Mouse (Mus musculus) forebrain, embryonic 10.5 days (tissue): Measurements from ENCODE around the gene Vps13c. TPM values are rescaled to one million over a fixed set of nuclear protein-coding genes. Genes with fewer than 3 reads are reported as not detected.

Source experiments
- DNase-seq: peaks from one replicate; pipeline ENCODE4 v3.0.0-alpha.2; 2017; ENCODE audit warnings: low spot score; ENCODE audit errors: extremely low spot score
- H3K27ac ChIP-seq: fragments of 300-500 bp; sonication (generic); 2 replicates; pipeline ENCODE4 v1.5.1; 2016; ENCODE audit warnings: mild to moderate bottlenecking
- H3K27me3 ChIP-seq: fragments of 300-500 bp; sonication (generic); 2 replicates; pipeline ENCODE4 v1.6.1; 2016; ENCODE audit warnings: mild to moderate bottlenecking; ENCODE audit not compliant: poor library complexity, severe bottlenecking
- H3K36me3 ChIP-seq: fragments of 300-500 bp; sonication (generic); replicated peaks from 2 replicates; pipeline ENCODE4 v1.6.1; 2016; ENCODE audit warnings: mild to moderate bottlenecking, moderate library complexity
- H3K4me1 ChIP-seq: fragments of 300-500 bp; sonication (generic); 2 replicates; pipeline ENCODE4 v1.6.1; 2016
- H3K4me3 ChIP-seq: fragments of 300-500 bp; sonication (generic); 2 replicates; pipeline ENCODE4 v1.5.1; 2016; ENCODE audit warnings: mild to moderate bottlenecking, moderate library complexity
- H3K9me3 ChIP-seq: fragments of 300-500 bp; sonication (generic); 2 replicates; pipeline ENCODE4 v1.6.1; 2016; ENCODE audit warnings: mild to moderate bottlenecking, moderate library complexity
- WGBS: fragments of 180-500 bp; shearing (Covaris S2); methylation state at CpG from one replicate; pipeline ENCODE4 v1.1.7; 2016; 5-methylcytosine and 5-hydroxymethylcytosine counted together
- polyA plus RNA-seq: library from polyadenylated mRNA; unstranded; fragments of >200 nt; fragmentation: Nextera tagmentation; extraction: Ambion mirVana; gene quantifications from 2 replicates; pipeline ENCODE4 v1.2.1, GENCODE M21; 2016

Gene Vps13c
- polyA plus RNA-seq, 1 experiment from 2014 or later: 4.1 TPM

GRCm38 (mm10) chr9:67813665-67814337 is 26.4 kb upstream of the Vps13c start:
- peak; percentile 39 for DNase-seq
- Histone ChIP-seq H3K36me3 (no peaks in the 10 kb centered on the region), H3K9me3 (no peaks in the 10 kb centered on the region), H3K27me3 (no peaks in the 10 kb centered on the region), H3K4me1 (peaks cover 17% of the 10 kb centered on the region), H3K27ac (0 out of 2 replicates have a peak overlapping the region, but pooled peaks have one; percentile 1), H3K4me3 (peak overlapping the region; percentile 16; the same call in 1 of the 2 replicates)
- WGBS: 17% methylated on average over 8 of the region's 8 CpGs

GRCm38 (mm10) chr9:67816172-67816928 is 23.8 kb upstream of the Vps13c start:
- H3K4me3 ChIP-seq: no peak overlapping the region
- no peak for DNase-seq
- peaks cover 15% of the 10 kb centered on the region for H3K4me1 ChIP-seq
- H3K27ac ChIP-seq: no peak overlapping the region
- 71% methylated on average over 2 of the region's 2 CpGs for WGBS
- no peaks in the 10 kb centered on the region for H3K27me3 ChIP-seq
- H3K9me3 ChIP-seq: no peaks in the 10 kb centered on the region
- no peaks in the 10 kb centered on the region for H3K36me3 ChIP-seq

- no peaks in the 10 kb centered on the region for H3K27me3 ChIP-seq
- no peaks in the 10 kb centered on the region for H3K36me3 ChIP-seq
- peaks cover 15% of the 10 kb centered on the region for H3K4me1 ChIP-seq
- DNase-seq: no peak
- H3K9me3 ChIP-seq: no peaks in the 10 kb centered on the region
- no peak overlapping the region for H3K4me3 ChIP-seq
- WGBS: 76% methylated on average over 10 of the region's 10 CpGs
- no peak overlapping the region for H3K27ac ChIP-seq
Observed at GRCm38 (mm10) chr9:67817898-67818667, 22.1 kb upstream of the Vps13c start.

- Histone ChIP-seq H3K27me3 (no peaks in the 10 kb centered on the region), H3K36me3 (no peaks in the 10 kb centered on the region), H3K9me3 (no peaks in the 10 kb centered on the region), H3K4me1 (peaks cover 18% of the 10 kb centered on the region), H3K27ac (no peak overlapping the region), H3K4me3 (no peak overlapping the region)
- 94% methylated on average over 4 of the region's 4 CpGs for WGBS
- no peak for DNase-seq
Observed at GRCm38 (mm10) chr9:67818668-67818950, 21.6 kb upstream of the Vps13c start.

GRCm38 (mm10) chr9:67823131-67823530 is 17.1 kb upstream of the Vps13c start:
- H3K27me3 ChIP-seq: peaks cover 4% of the 10 kb centered on the region; the same call in 1 of the 2 replicates
- no peak for DNase-seq
- H3K36me3 ChIP-seq: no peaks in the 10 kb centered on the region
- WGBS: 75% methylated on average over 5 of the region's 5 CpGs
- no peak overlapping the region for H3K4me3 ChIP-seq
- no peaks in the 10 kb centered on the region; the same call in 1 of the 2 replicates for H3K9me3 ChIP-seq
- peaks cover 5% of the 10 kb centered on the region; the same call in 1 of the 2 replicates for H3K4me1 ChIP-seq
- no peak overlapping the region for H3K27ac ChIP-seq

- WGBS: 81% methylated on average over 7 of the region's 7 CpGs
- H3K27ac ChIP-seq: no peak overlapping the region
- no peak for DNase-seq
- H3K9me3 ChIP-seq: no peaks in the 10 kb centered on the region; the same call in 1 of the 2 replicates
- no peaks in the 10 kb centered on the region for H3K36me3 ChIP-seq
- peaks cover 7% of the 10 kb centered on the region for H3K4me1 ChIP-seq
- peaks cover 27% of the 10 kb centered on the region for H3K27me3 ChIP-seq
- H3K4me3 ChIP-seq: no peak overlapping the region
Observed at GRCm38 (mm10) chr9:67825527-67825926, 14.7 kb upstream of the Vps13c start.

GRCm38 (mm10) chr9:67828182-67828581 is 12.0 kb upstream of the Vps13c start:
- no peak overlapping the region for H3K4me3 ChIP-seq
- peaks cover 25% of the 10 kb centered on the region for H3K4me1 ChIP-seq
- no peaks in the 10 kb centered on the region for H3K36me3 ChIP-seq
- no peaks in the 10 kb centered on the region; the same call in 1 of the 2 replicates for H3K9me3 ChIP-seq
- H3K27ac ChIP-seq: no peak overlapping the region
- DNase-seq: peak; percentile 31
- peaks cover 53% of the 10 kb centered on the region for H3K27me3 ChIP-seq
- WGBS: 9% methylated on average over 3 of the region's 3 CpGs

GRCm38 (mm10) chr9:67830411-67831358 is 9.5 kb upstream of the Vps13c start:
- H3K27me3 ChIP-seq: peaks cover 61% of the 10 kb centered on the region
- peak overlapping the region; percentile 59; the same call in 1 of the 2 replicates for H3K27ac ChIP-seq
- H3K4me1 ChIP-seq: peaks cover 21% of the 10 kb centered on the region
- H3K9me3 ChIP-seq: no peaks in the 10 kb centered on the region
- peak overlapping the region; percentile 58 for H3K4me3 ChIP-seq
- no peaks in the 10 kb centered on the region for H3K36me3 ChIP-seq
- DNase-seq: peak; percentile 45
- 2% methylated on average over 84 of the region's 84 CpGs for WGBS

GRCm38 (mm10) chr9:67831359-67832045 is 8.7 kb upstream of the Vps13c start:
- Histone ChIP-seq H3K4me3 (peak overlapping the region; percentile 58), H3K36me3 (no peaks in the 10 kb centered on the region), H3K27me3 (peaks cover 61% of the 10 kb centered on the region), H3K27ac (peak overlapping the region; percentile 59; the same call in 1 of the 2 replicates), H3K4me1 (peaks cover 21% of the 10 kb centered on the region), H3K9me3 (no peaks in the 10 kb centered on the region)
- WGBS: 1% methylated on average over 57 of the region's 57 CpGs
- DNase-seq: peak; percentile 30

GRCm38 (mm10) chr9:67832046-67832605 is 8.1 kb upstream of the Vps13c start, which contains the start of gene C2cd4a:
Gene C2cd4a, minus strand, starts transcription at chr9:67832330.
- H3K4me3 ChIP-seq: peak within 1 kb of the TSS; percentile 58
- H3K36me3 ChIP-seq: no peaks in the 10 kb centered on the region
- 5% methylated on average over 20 of the region's 20 CpGs for WGBS
- H3K27me3 ChIP-seq: peaks cover 58% of the 10 kb centered on the region
- peak within 1 kb of the TSS; percentile 59; the same call in 1 of the 2 replicates for H3K27ac ChIP-seq
- H3K9me3 ChIP-seq: no peaks in the 10 kb centered on the region
- H3K4me1 ChIP-seq: peaks cover 21% of the 10 kb centered on the region
- DNase-seq: peak; percentile 49

GRCm38 (mm10) chr9:67834535-67834934 is 5.7 kb upstream of the Vps13c start:
- H3K27me3 ChIP-seq: peaks cover 45% of the 10 kb centered on the region
- no peaks in the 10 kb centered on the region for H3K36me3 ChIP-seq
- H3K9me3 ChIP-seq: no peaks in the 10 kb centered on the region
- no peak for DNase-seq
- WGBS: 89% methylated on average over 5 of the region's 5 CpGs
- peaks cover 21% of the 10 kb centered on the region for H3K4me1 ChIP-seq
- no peak overlapping the region for H3K27ac ChIP-seq
- H3K4me3 ChIP-seq: no peak overlapping the region
